ENCODE assay signal across 8 mouse cellular contexts in the genomic region with DNA sequence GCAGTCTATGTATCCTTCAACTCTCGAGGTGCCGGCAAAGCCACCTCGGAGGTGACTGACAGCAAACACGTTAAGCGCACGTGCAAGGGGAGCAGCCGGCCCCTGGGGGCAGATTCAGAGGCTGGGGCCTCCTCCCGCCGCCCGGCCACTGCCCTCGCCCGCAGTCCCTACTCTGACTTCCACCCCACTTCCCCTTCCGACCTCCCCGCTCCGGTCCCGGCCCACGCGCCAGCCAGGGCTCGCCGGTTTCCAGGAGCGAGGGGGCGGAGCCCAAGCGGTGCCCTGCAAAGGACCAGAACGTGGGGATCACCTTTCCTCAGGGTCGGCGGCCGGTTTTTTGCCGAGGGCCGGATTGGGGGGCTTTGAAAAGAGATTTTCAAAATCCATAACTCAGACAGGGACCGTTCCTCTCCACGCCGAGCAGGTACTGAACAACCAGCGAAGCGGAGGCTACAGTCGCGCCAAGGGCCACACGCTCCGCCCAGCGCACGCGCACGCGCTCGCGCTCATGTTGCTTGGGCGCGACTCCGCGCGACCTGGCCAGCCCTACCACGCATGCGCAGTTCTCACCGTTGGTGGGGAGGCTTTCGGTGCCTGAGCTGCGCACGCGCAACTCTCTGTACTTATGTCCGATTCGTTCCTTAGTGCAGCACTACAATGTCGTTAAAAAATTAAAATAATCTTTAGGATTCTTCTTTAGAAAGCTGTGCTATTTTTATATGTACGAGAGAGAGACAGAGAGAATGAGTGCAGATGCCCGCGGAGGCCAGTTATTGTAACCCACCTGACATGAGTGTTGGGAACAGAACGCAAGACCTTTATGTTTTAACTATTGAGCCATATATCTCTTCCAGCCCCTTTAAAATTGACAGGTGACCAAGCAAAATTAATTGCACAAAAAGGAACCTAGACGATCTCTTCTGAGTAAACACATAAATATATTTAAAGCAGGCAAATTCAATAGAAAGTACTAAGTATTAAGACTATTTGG. TPM values are rescaled to one million over a fixed set of nuclear protein-coding genes. Genes with fewer than 3 reads are reported as not detected.
DNase-seq lines count a peak whose midpoint lies in the region; ATAC-seq and TF ChIP-seq lines count a peak whose summit lies in the region.

Gene Zc3h8, minus strand, starts transcription at position 540 of the 991 bp plus-strand sequence.

- peak within 1 kb of the TSS; percentile 71 for H3ac ChIP-seq in myocyte (ENCODE audit: control insufficient read depth, insufficient read length)

- H3K9ac ChIP-seq in heart, embryonic 11.5 days (ENCODE audit: low read depth, low read length): peak within 1 kb of the TSS; percentile 83
- peak within 1 kb of the TSS; percentile 76 for H3K9ac ChIP-seq in kidney, embryonic 16.5 days (replicated peaks; ENCODE audit: low read length)
- peak within 1 kb of the TSS; percentile 67 for H3K9ac ChIP-seq in liver, adult 2 months (ENCODE audit: low read depth, low read length)

- H3K9me3 ChIP-seq in heart, embryonic 11.5 days (replicated peaks; ENCODE audit: control insufficient read depth, low read length): no peaks in the 10 kb centered on the region
- no peaks in the 10 kb centered on the region for H3K9me3 ChIP-seq in kidney, embryonic 16.5 days (ENCODE audit: low read length)

- TF ChIP-seq POLR2A in liver, adult 2 months (IDR thresholded peaks at IDR 0.05; ENCODE audit: extremely low read depth, insufficient read depth, low read length): peak; percentile 57; the same call in 1 of the 2 replicates
- TF ChIP-seq POLR2A in myocyte (IDR thresholded peaks at IDR 0.05; ENCODE audit: insufficient read length, low read depth): peak; percentile 89

- peak within 1 kb of the TSS; percentile 85 for H3K27ac ChIP-seq in heart, embryonic 11.5 days (ENCODE audit: low read depth, low read length)
- peak within 1 kb of the TSS; percentile 91 for H3K27ac ChIP-seq in kidney, embryonic 16.5 days (ENCODE audit: low read length)
- H3K27ac ChIP-seq in liver, adult 2 months (replicated peaks; ENCODE audit: insufficient read depth, low read depth, low read length): peak within 1 kb of the TSS; percentile 84

- no peak for TF ChIP-seq CTCF in liver, adult 2 months (IDR thresholded peaks at IDR 0.05; ENCODE audit: low read depth, low read length)

- DNase-seq in B cell, adult 2 months: peak; percentile 96 to 97
- DNase-seq in brain, adult 2 months (ENCODE audit: low read depth, low spot score): peak; percentile 99
- peak; percentile 87 for DNase-seq in liver, adult 2 months (ENCODE audit: extremely low read depth, low read depth, low spot score)
- DNase-seq in splenic B cell, adult 2 months (ENCODE audit: low read depth, low spot score): peak; percentile 99

- peaks cover 3% of the 10 kb centered on the region; the same call in 1 of the 2 replicates for H3K4me1 ChIP-seq in heart, embryonic 11.5 days (ENCODE audit: control insufficient read depth, insufficient read depth, low read length)
- peaks cover 5% of the 10 kb centered on the region for H3K4me1 ChIP-seq in kidney, embryonic 16.5 days (ENCODE audit: insufficient read depth, low read length)
- H3K4me1 ChIP-seq in liver, adult 2 months (ENCODE audit: control insufficient read depth, insufficient read depth, low read length): no peaks in the 10 kb centered on the region

- peak; percentile 97 for ATAC-seq in erythroblast, adult 5-6 weeks (replicated peaks; ENCODE audit: low FRiP score, poor library complexity, severe bottlenecking)
- peak; percentile 91 for ATAC-seq in heart, embryonic 11.5 days (replicated peaks; ENCODE audit: insufficient number of reproducible peaks, low FRiP score, low TSS enrichment)
- ATAC-seq in kidney, embryonic 16.5 days (ENCODE audit: low FRiP score, low TSS enrichment): peak; percentile 94

- no peaks in the 10 kb centered on the region for H3K27me3 ChIP-seq in heart, embryonic 11.5 days (ENCODE audit: control insufficient read depth, insufficient read depth, low read length)
- no peaks in the 10 kb centered on the region for H3K27me3 ChIP-seq in kidney, embryonic 16.5 days (ENCODE audit: insufficient read depth, low read length)
- no peaks in the 10 kb centered on the region for H3K27me3 ChIP-seq in liver, adult 2 months (ENCODE audit: control insufficient read depth, insufficient read depth, low read length)
- no peaks in the 10 kb centered on the region for H3K27me3 ChIP-seq in myocyte (ENCODE audit: control insufficient read depth, insufficient read depth, insufficient read length)
- no peaks in the 10 kb centered on the region; the same call in 1 of the 2 replicates for H3K27me3 ChIP-seq in splenic B cell, adult 2 months (ENCODE audit: control insufficient read depth, insufficient read depth, low read length, poor library complexity, severe bottlenecking)

- peak within 1 kb of the TSS; percentile 67 for H3K4me2 ChIP-seq in heart, embryonic 11.5 days
- H3K4me2 ChIP-seq in kidney, embryonic 16.5 days (replicated peaks; ENCODE audit: low read depth, low read length): peak within 1 kb of the TSS; percentile 77
- peak within 1 kb of the TSS; percentile 99 for H3K4me2 ChIP-seq in myocyte (ENCODE audit: low read depth)

- H3K79me2 ChIP-seq in liver, adult 2 months (ENCODE audit: control insufficient read depth, insufficient read depth, low read length): no peaks in the 10 kb centered on the region
- H3K79me2 ChIP-seq in myocyte (ENCODE audit: control insufficient read depth, insufficient read depth): no peaks in the 10 kb centered on the region

- no peaks in the 10 kb centered on the region for H3K36me3 ChIP-seq in heart, embryonic 11.5 days (ENCODE audit: control insufficient read depth, insufficient read depth, low read length)
- peaks cover 3% of the 10 kb centered on the region; the same call in 1 of the 2 replicates for H3K36me3 ChIP-seq in kidney, embryonic 16.5 days (ENCODE audit: insufficient read depth, low read length)
- H3K36me3 ChIP-seq in liver, adult 2 months (ENCODE audit: control insufficient read depth, insufficient read depth, low read length): 0 out of 2 replicates have a peak, but pooled peaks cover 2% of the 10 kb centered on the region
- H3K36me3 ChIP-seq in myocyte (ENCODE audit: control insufficient read depth, insufficient read depth): no peaks in the 10 kb centered on the region
- 0 out of 2 replicates have a peak, but pooled peaks cover 2% of the 10 kb centered on the region for H3K36me3 ChIP-seq in splenic B cell, adult 2 months (ENCODE audit: control insufficient read depth, insufficient read depth, low read length, poor library complexity, severe bottlenecking)

- H3K4me3 ChIP-seq in heart, embryonic 11.5 days (ENCODE audit: low read depth, low read length): peak within 1 kb of the TSS; percentile 61
- H3K4me3 ChIP-seq in kidney, embryonic 16.5 days (ENCODE audit: low read length): peak within 1 kb of the TSS; percentile 82
- peak within 1 kb of the TSS; percentile 71 for H3K4me3 ChIP-seq in liver, adult 2 months (ENCODE audit: insufficient read depth, low read depth, low read length)
- H3K4me3 ChIP-seq in myocyte: peak within 1 kb of the TSS; percentile 48

- 1% methylated on average over 65 of the region's 65 CpGs for WGBS in heart, embryonic 11.5 days (ENCODE audit: insufficient replicate concordance)
- WGBS in kidney, embryonic 16.5 days: 1% methylated on average over 65 of the region's 65 CpGs
- WGBS in liver, adult 2 months: 2% methylated on average over 65 of the region's 65 CpGs

TF ChIP-seq in myocyte, 11 proteins besides CTCF, POLR2A, EP300 and RAD21:
- TF ChIP-seq E2F4 (IDR thresholded peaks at IDR 0.05; ENCODE audit: insufficient read depth): no peak
- TF ChIP-seq MYOD1 (IDR thresholded peaks at IDR 0.05; ENCODE audit: control insufficient read depth in 1 of 3, insufficient read length in 2 of 3, low read depth in 2 of 3): peak in 2 of 3 experiments; percentile 1 to 38
- TF ChIP-seq MAX (IDR thresholded peaks at IDR 0.05; ENCODE audit: low read depth): no peak
- TF ChIP-seq POLR2AphosphoS2 (IDR thresholded peaks at IDR 0.05; ENCODE audit: insufficient read length, low read depth): peak; percentile 70
- no peak for TF ChIP-seq USF1 (IDR thresholded peaks at IDR 0.05; ENCODE audit: low read depth)
- no peak for TF ChIP-seq TCF12 (IDR thresholded peaks at IDR 0.05; ENCODE audit: insufficient read depth, poor library complexity, severe bottlenecking)
- TF ChIP-seq CEBPB (IDR thresholded peaks at IDR 0.05; ENCODE audit: insufficient read depth, poor library complexity, severe bottlenecking): no peak
- no peak for TF ChIP-seq TCF3 (IDR thresholded peaks at IDR 0.05; ENCODE audit: insufficient read length, low read depth)
- no peak for TF ChIP-seq REST (IDR thresholded peaks at IDR 0.05; ENCODE audit: insufficient read depth, insufficient read length)
- no peak for TF ChIP-seq SRF (IDR thresholded peaks at IDR 0.05; ENCODE audit: control insufficient read depth, insufficient read length, low read depth)
- TF ChIP-seq MYOG (IDR thresholded peaks at IDR 0.05; ENCODE audit: control insufficient read depth in 1 of 3, insufficient read depth in 1 of 3, insufficient read length in 2 of 3, low read depth in 2 of 3): peak in 1 of 3 experiments; percentile 14

RNA-seq across cellular contexts. Expression of gene Zc3h8, which starts in this region (rescaled TPM):
- total RNA-seq in erythroblast, adult 5-6 weeks (2015; ENCODE audit: low replicate concordance): 0.58 and 2.9 TPM in 2 replicates
- 0.70 and 0.94 TPM in 2 replicates for total RNA-seq in erythroblast, adult 5-6 weeks (2017; ENCODE audit: low replicate concordance)
- 8.4 and 10.1 TPM in 2 replicates for polyA plus RNA-seq in heart, embryonic 11.5 days (2014; fragmentation: Nextera tagmentation; extraction: Ambion mirVana)
- polyA plus RNA-seq in kidney, embryonic 16.5 days (2015; fragmentation: Nextera tagmentation; extraction: Ambion mirVana): 7.9 and 8.2 TPM in 2 replicates
- 1.4 and 3.0 TPM in 2 replicates for total RNA-seq in liver, adult 2 months (2014; rRNA removed)
- 0.52 and 0.72 TPM in 2 replicates for polyA plus RNA-seq in liver, adult 2 months (2012; rRNA removed)
- 1.8 TPM for polyA plus RNA-seq in myocyte (2012; fragmentation: generic; extraction: Trizol)

Comparison
In these comparisons a context has a peak if more than half of its experiments do, and no peak if none do; other contexts are left out.
1. Peak in every context shown above with its lines: DNase-seq, ATAC-seq, H3K4me3 ChIP-seq and H3K27ac ChIP-seq.